Mouse (Mus musculus) cortical plate, adult 2 months (tissue): ENCODE data around the gene Ero1lb. TPM values are rescaled to one million over a fixed set of nuclear protein-coding genes. Genes with fewer than 3 reads are reported as not detected.
"Not testable (repeated sequence)": the region's sequence is repeated elsewhere in the genome, so short reads cannot be mapped to it uniquely, and the experiment has no call there.

Source experiments
- H3K27ac ChIP-seq: fragments of 200-500 bp; 2 replicates; pipeline ENCODE4 v1.5.1; 2012; ENCODE audit warnings: low read length, control low read depth, inconsistent platforms; ENCODE audit not compliant: insufficient read depth
- H3K4me1 ChIP-seq: fragments of 200-500 bp; 2 replicates; pipeline ENCODE4 v1.6.1; 2011; ENCODE audit warnings: low read length; ENCODE audit not compliant: control insufficient read depth, insufficient read depth
- H3K4me3 ChIP-seq: fragments of 200-500 bp; 2 replicates; pipeline ENCODE4 v1.5.1; 2011; ENCODE audit warnings: mild to moderate bottlenecking, low read length, control low read depth; ENCODE audit not compliant: insufficient read depth
- CTCF ChIP-seq: fragments of 200-500 bp; IDR thresholded peaks from 2 replicates; pipeline ENCODE4 v1.5.1; 2011; ENCODE audit warnings: mild to moderate bottlenecking, control low read depth, low read length; ENCODE audit not compliant: insufficient read depth; ENCODE audit errors: extremely low read depth
- POLR2A ChIP-seq: fragments of 200-500 bp; IDR thresholded peaks from 2 replicates; pipeline ENCODE4 v1.6.1; 2011; ENCODE audit warnings: mild to moderate bottlenecking, low read length, control low read depth; ENCODE audit not compliant: insufficient read depth; ENCODE audit errors: extremely low read depth
- polyA plus RNA-seq: library from polyadenylated mRNA; depleted of rRNA; stranded (reverse); fragments of >200 nt; gene quantifications from 2 replicates; pipeline ENCODE4 v1.2.3, GENCODE M21; 2012

The Ero1lb gene
- polyA plus RNA-seq, 1 experiment = 12.7 TPM

DNA sequence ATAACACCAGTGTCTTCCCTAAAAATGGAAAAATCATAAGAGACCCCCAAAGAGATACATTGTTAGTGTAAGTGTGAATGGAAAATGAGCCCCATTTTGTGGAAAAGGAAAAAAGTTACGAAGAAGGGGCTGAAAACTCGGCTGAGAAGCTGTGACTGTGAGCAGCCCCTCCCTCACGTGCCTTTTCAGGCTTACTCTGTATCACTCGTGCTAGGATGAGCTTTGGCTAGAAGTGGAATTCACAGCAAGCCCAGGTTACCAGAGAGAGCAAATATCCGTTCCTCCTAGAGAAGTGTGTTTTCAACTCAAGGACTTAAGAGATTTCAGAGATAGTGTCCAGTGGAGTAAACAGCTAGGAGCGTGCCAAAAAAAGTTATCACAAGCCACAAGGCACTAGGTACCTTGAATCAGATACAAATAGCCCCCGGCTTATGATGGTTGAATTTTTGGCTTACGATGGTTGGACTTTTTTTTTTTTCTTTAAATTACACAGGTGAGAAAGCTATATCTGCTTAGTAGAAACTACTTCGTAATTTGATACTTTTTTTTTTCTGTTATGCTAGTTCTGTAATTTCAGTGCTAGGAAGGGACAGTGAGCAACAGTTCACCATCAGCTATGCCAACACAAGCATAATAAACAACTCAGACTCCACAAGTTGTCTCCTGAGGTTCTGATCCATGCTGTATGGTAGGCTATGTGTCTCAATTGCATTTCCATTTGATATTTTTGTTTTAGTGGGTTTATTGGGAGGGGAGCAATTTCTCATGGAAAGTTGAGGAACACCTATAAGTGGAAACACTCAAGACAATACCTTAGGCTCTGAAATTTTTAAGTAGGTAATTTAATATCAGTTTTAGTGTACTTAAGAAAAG lies 3.2 kb downstream of the Ero1lb start:
- H3K4me1 ChIP-seq = peaks cover 3% of the 10 kb centered on the region; the same call in 1 of the 2 replicates
- no peak overlapping the region for H3K27ac ChIP-seq
- TF ChIP-seq POLR2A (no peak), CTCF (no peak)
- H3K4me3 ChIP-seq = no peak overlapping the region

GRCm38 (mm10) chr13:12569741-12570140 lies 4.1 kb downstream of the Ero1lb start:
- no peak for TF ChIP-seq CTCF
- TF ChIP-seq POLR2A = no peak
- no peak overlapping the region for H3K27ac ChIP-seq
- peaks cover 3% of the 10 kb centered on the region; the same call in 1 of the 2 replicates for H3K4me1 ChIP-seq
- no peak overlapping the region for H3K4me3 ChIP-seq

- H3K27ac ChIP-seq = no peak overlapping the region
- H3K4me1 ChIP-seq = peaks cover 1% of the 10 kb centered on the region; the same call in 1 of the 2 replicates
- no peak for TF ChIP-seq CTCF
- H3K4me3 ChIP-seq = no peak overlapping the region
These were observed 9.4 kb downstream of the Ero1lb start for GRCm38 (mm10) chr13:12574979-12575536.

- Histone ChIP-seq H3K4me1 (peaks cover 1% of the 10 kb centered on the region; the same call in 1 of the 2 replicates), H3K4me3 (no peak overlapping the region)
- TF ChIP-seq POLR2A = no peak
- TF ChIP-seq CTCF = no peak
These were observed 12.5 kb downstream of the Ero1lb start for GRCm38 (mm10) chr13:12578145-12578544.

GRCm38 (mm10) chr13:12589003-12589402 lies 23.3 kb downstream of the Ero1lb start:
- H3K27ac ChIP-seq = no peak overlapping the region
- no peaks in the 10 kb centered on the region for H3K4me1 ChIP-seq
- H3K4me3 ChIP-seq = no peak overlapping the region
- TF ChIP-seq CTCF (peak; percentile 58), POLR2A (no peak)

More at GRCm38 (mm10) chr13:12578145-12578544, 12.5 kb downstream of the Ero1lb start:
- H3K27ac ChIP-seq = no peak overlapping the region

DNA sequence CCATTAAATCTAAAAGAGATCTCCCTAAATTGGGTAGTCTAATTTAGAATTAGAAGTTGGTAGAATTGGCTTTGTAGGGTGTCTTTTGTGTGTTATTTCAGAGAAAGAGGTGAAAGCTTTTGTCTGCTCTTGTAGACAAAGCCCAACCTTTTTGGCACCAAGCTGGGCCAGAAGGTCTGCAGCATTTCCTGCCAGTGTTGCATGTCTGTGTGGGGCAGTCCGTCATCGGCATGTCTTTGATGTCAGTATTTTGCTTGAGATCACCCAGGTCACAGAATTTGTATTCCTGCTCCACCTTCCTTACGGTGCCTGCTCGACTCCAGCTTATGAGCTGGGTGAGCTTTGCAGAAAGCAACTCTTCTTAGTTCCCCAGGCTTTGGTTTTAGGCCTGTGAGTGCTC lies 31.4 kb downstream of the Ero1lb start:
- not testable (repeated sequence) for H3K4me1 ChIP-seq, H3K4me3 ChIP-seq, H3K27ac ChIP-seq

- H3K4me1 ChIP-seq, H3K27ac ChIP-seq, H3K4me3 ChIP-seq: not testable (repeated sequence)
These were observed 44.5 kb downstream of the Ero1lb start for GRCm38 (mm10) chr13:12610206-12610605.

- H3K4me1 ChIP-seq, H3K27ac ChIP-seq, H3K4me3 ChIP-seq: not testable (repeated sequence)
These were observed 48.4 kb downstream of the Ero1lb start for GRCm38 (mm10) chr13:12614026-12614425.

DNA sequence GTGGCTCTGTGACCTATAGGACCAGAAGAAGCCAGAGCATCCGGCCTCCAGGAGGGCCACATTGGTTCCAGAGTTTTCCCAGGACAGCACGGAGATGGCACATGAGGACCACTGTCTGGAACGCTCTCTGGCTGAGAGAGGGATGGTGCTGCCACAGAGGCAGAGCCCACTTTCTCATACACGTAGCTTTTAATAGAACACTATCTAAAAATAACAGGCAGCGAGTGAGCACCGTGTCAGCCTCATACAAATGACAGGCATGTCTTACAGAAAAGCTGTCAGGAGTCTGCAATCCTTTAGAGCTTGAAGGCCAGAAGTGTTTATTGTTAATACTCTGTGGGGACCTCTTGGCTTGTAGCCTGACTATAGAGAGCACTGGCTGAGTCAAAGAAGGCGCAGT lies 48.9 kb downstream of the Ero1lb start:
- not testable (repeated sequence) for H3K4me1 ChIP-seq, H3K27ac ChIP-seq, H3K4me3 ChIP-seq

DNA sequence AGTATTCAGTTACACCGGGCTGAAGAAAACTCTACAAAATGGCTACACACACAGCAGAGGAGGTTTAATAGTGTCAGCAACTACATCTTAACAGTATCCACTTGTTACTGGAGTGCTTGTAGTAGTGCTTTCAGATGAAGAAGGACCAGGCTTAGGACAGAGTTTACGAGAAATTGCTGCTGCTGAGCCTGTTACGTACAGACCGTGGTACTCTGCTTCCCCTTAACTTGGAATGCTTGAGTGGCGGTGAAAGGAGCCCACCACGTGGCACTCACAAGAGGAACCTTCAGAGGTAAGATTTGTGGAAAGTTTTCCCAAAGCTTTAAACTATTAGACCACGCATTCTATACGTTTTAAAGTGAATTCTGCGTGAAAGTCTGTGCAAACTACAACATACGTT lies 49.3 kb downstream of the Ero1lb start:
- H3K27ac ChIP-seq, H3K4me3 ChIP-seq, H3K4me1 ChIP-seq: not testable (repeated sequence)

- H3K4me1 ChIP-seq, H3K27ac ChIP-seq, H3K4me3 ChIP-seq: not testable (repeated sequence)
These were observed 50.8 kb downstream of the Ero1lb start for GRCm38 (mm10) chr13:12616489-12616888.

DNA sequence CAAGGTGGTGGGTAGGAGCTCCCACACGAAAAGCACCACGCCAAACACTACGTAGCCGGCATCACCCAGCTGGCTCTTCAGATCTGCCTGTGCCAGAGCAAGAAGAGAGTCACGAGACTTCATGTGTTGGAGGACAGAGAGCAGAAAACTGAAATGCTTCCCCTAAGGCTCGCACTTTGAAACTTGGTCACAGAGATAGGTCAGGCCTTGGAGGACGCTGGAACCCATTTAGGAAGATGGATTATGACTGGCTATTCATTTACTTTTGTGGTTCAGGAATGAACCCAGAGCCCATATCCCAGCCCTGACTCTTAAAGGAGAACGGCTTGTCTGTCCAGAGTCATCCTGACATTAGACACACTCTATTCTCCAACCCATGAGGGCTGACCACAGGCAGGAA lies 54.1 kb downstream of the Ero1lb start:
- H3K4me3 ChIP-seq, H3K27ac ChIP-seq, H3K4me1 ChIP-seq: not testable (repeated sequence)

GRCm38 (mm10) chr13:12626061-12626460 lies 60.4 kb downstream of the Ero1lb start:
- not testable (repeated sequence) for H3K4me1 ChIP-seq, H3K4me3 ChIP-seq, H3K27ac ChIP-seq

DNA sequence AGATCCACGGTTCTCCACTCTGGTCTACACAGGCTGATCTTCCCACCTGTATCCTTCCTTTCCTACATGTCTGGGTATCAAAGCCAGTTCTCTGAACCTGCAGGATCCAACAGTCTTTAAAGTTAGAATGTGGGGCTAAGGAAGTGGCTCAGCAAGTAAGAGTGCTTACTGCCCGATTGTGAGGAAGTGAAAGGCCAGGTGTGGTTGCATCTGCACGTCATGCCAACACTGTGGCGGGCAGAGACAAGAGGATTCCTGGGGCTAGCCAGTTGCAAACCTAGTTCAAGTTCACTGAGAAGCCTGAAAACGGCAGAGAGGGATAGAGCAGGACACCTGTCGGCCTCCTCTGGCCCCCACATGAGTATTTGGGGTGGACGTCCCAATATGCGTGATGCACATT lies 62.1 kb downstream of the Ero1lb start:
- not testable (repeated sequence) for H3K27ac ChIP-seq, H3K4me1 ChIP-seq, H3K4me3 ChIP-seq

- H3K4me1 ChIP-seq, H3K27ac ChIP-seq, H3K4me3 ChIP-seq: not testable (repeated sequence)
These were observed 62.5 kb downstream of the Ero1lb start for GRCm38 (mm10) chr13:12628181-12628580.
